Mouse (Mus musculus) heart, adult 18-20 months (tissue): ENCODE measurements around the gene Cfap46. TPM values are rescaled to one million over a fixed set of nuclear protein-coding genes. Genes with fewer than 3 reads are reported as not detected.

Experiments
- DNase-seq, 2 experiments: peaks; one replicate each; pipeline ENCODE4 v3.0.0; 2021 to 2022; ENCODE audit warnings: mixed read lengths in 1 of 2
- long read RNA-seq, 2 experiments: library from polyadenylated mRNA; stranded (forward); transcript quantifications; one replicate each; pipeline ENCODE4 v2.0.0; 2021
- total RNA-seq, 2 experiments: library from RNA; stranded (reverse); gene quantifications; 2 replicates each; pipeline ENCODE4 v1.2.3; 2021

The Cfap46 gene
- under 1 TPM in 1 of 2 experiments, not detected in 1; 0.21 TPM for total RNA-seq
- long read RNA-seq, experiment 1: 0 reads
- long read RNA-seq, experiment 2: 0 reads

- peak; percentile 91 to 92 for DNase-seq
These were observed at the start of gene Cfap46 for GRCm38 (mm10) chr7:139683706-139684552. Cfap46 (minus strand) TSS chr7:139683817.

DNA sequence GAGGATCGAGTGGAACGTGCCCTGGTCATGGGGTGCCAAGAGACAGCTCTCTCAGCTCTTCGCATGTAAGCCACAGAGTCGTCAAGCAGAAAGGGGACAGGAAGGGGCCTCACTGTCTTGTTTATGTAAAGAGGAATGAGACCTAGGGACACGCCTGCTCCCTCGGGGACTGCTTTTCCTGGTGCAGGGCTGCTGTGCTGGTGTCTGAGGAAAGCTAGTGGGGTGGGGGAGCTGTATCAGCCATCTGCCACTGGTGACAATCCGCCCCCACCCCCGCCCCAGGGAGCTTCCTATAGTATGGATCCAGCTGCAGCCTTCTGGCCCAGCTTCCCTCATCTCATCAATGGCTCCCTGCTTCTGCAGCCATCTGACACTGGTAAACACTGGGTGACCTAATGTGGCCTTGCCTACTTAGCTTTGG is 47.7 kb upstream of the Cfap46 start:
- DNase-seq: peak; percentile 18 to 37

GRCm38 (mm10) chr7:139727072-139727471 is 43.5 kb upstream of the Cfap46 start:
- no peak for DNase-seq

DNA sequence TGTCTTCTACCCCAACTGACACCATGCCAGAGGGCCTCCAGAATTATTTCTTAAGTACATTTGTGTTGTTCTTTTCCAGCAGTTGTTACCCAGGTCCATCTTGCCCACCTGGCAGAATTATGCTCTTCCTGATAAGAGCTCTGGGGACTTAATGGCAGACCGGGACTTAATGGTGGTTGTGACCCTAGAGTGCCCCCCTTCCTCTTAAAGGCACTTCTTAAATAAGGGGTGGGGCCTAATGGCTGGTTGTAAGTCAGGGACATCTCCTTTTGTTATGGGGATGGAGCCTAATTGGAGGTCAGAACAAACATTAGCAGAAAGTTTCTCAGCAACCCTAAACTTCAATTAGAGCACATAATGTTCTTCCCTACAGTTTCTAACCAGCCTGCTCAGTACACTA is 42.0 kb upstream of the Cfap46 start:
- DNase-seq: no peak

DNA sequence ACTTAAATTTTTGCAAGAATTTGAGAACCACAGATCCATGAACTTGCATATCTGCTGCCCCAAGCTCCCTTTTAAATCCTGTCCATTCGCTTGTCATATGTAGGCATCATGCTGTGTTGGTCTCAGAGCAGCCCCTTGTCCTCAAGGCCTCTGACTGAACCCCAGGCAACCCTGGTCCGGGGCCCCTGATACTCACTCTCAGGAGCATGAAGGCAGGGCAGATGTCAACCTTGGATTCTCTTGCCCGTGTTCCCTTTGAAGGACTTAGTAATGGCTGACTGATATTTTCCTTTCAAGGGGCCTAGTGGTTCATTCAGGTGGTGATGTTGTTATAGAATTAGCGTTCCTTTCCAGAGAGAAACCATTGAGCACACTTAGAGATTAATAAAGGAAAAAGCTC is 40.4 kb upstream of the Cfap46 start:
- DNase-seq: no peak

DNA sequence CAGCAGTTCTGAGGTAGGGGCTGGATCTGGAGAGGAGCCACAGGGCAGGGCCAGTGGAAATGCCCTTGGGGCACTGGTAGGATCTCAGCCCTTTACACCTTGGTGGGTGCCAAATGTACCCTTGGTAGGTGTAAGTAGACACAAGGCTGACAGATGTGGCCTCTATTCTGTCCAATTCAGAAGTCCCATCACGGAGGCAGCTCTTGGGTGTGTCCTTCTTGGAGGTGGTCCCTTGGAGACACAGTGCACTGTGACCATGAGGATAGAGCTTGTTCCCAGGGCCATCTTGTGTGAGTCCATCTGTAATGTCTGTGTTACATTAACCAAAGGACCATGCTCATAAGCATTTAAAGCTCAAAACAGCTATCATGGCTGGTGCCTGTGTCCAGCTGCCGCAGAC is 37.6 kb upstream of the Cfap46 start:
- DNase-seq: no peak

- no peak for DNase-seq
These were observed 34.2 kb upstream of the Cfap46 start for GRCm38 (mm10) chr7:139717781-139718180.

- DNase-seq: no peak
These were observed 28.2 kb upstream of the Cfap46 start for GRCm38 (mm10) chr7:139711821-139712220.

DNA sequence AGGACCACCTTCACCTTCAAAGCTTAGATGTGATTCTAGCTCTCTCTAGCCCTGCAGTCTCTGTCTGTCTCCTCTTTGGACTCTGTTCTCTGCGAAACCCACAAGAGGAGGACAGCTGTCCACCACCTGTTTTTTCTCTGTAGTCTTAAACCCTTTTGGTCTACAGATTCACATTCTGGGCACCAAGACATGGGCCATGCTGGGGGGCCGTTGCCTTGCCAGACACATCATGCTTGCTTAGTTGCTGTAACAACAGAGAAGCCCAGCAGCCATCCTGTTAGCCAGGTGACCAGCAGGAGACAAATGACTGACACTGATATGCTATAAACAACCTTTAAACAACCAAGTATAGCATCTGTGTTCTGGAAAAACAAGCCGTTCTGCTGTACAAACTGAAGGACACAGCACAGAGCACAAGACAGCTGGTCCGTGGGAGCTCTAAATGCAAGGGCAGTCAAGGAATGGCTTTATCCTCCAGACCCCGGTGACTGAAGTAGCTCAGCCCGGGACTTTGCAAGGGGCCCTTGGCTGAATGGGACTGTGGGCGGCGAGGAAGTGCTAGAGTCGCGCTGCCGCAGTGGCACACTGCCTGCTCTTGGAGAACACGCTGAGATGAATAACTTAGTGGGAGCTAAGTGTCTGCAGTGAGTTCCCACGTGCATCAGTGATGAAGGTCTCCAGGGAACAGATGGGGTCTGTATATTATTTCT is 22.9 kb upstream of the Cfap46 start:
- no peak for DNase-seq

DNA sequence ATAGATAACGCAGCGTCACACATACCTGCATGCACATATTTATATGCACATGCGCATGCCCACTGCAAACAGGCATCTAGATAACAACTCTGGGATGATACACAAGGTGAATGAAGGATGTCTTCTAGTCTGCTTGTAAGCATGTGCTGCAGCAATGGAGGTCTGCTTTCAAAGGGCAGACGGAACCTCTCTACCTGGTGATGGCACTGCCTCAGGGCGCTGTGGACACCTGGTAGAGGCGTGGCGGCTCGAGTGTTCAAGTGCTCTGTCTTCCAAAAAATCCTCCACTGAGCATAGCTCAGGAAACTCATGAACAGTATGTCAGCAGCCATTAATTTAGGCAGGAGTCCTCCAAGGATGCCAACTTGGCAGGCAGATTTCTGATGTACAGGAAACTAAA is 22.2 kb upstream of the Cfap46 start:
- no peak for DNase-seq

DNA sequence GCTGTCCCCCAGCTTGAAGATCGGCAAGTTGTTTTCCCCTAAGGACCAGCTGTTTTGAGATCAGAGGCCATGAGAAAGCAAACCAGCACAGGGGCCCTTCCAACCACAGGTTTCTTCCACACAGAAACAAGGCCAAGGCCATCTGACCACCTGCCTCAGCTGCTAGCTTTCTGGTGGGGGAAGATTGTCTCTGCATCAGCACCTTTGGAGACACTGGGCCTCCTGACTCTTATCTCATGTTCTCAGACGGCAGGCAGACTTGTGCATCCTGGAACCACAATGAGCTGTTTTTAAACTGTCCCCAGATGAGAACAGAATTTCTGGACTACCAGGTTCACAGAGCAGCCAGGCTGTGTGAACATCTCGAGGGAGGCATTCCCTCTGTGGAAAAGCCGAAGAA is 21.5 kb upstream of the Cfap46 start:
- DNase-seq: no peak

GRCm38 (mm10) chr7:139703826-139704199 is 20.2 kb upstream of the Cfap46 start:
- no peak for DNase-seq

DNA sequence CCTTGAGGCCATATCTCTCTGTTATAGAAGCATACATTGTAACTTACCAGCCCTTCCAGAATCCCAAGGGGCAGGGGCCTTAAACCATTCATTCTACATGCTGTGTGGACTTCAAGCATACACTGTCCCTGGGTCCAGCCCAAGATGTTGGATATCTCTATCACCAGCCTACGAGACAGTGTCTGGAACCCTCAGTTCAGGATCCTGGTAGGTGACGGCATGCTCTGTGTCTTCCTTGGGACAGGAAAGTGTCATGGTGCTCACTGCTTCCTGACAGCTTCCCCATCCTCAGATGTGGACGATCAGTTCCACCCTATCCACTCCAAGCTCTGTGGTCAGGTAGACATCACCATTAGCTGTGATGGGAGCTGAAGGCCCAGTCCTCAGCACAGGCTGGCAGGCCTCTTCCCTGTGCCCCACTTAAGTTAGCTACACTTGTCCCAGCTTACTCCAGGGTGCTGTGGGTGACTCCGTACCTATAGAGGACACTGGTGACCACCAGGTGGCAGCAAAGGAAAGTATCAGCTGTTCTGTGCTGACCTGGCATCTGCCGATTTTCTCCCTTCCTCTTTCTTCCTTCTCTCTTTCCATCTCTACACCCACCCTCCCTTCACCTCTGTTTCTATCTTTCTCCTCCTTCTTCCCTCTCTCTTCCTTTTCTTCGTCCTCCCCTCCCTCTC is 19.7 kb upstream of the Cfap46 start:
- DNase-seq: peak; percentile 62 to 89

DNA sequence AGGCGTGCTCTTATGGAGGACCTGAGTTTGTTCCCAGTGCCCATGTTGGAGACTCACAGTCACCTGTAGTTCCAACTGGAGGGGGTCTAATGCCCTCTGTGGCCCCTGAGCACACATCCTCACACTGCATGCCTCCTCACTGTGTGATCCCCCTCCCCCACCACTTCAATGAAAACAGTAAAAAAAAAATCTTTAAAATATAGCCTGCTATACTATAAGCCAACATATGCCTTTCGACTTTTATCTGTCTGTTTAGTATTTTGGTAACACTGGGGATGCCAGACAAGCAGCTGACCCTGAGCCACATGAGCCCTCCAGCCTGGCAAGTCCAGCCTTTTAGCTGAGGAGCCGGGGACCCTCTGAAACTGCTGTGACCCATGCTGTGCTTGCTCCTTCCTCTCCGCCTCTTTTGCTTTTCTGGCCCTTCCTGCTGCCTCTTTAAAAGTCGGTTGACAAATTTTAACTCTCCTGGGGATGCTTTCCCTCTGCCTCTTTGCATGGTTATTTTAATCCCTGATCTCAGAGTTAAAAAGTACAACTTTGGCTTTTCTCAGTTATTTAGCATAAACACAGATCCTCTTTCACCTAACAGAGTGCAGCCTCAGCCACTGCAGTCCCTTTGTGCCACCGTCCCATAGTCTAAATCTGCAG is 18.2 kb upstream of the Cfap46 start:
- DNase-seq: no peak

DNA sequence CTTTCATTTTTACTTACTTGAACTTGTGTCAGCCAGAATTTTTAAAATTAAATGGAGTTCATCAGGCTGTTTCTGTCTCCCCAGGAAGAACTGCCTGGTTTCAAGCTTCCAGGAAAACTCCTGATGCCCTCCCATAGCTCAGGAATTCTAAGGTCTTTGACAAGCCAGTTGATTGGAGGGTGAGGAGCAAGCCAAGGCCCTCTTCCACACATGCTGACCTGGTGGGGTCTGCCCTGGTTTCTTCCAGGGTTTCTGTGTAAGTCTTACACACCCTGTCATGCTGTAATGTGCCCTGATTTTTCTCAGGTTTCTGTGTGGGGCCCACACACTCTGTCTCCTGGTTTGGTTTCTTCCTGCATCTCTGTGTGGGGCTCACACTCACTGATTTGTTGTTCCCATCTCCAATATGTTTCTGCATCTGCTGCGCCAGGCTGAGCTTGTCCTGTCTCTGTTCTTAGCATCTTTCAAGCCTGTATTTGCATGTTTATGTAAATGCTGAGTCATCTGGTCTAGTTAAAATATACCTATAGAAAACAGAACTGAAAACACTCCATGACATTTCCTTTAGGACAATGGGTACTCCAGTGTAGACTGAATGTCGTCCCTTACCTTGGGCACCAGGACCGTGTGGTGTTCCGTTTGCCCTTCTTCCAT is 9.2 kb upstream of the Cfap46 start:
- DNase-seq: no peak

GRCm38 (mm10) chr7:139692211-139692610 is 8.6 kb upstream of the Cfap46 start:
- DNase-seq: no peak

DNA sequence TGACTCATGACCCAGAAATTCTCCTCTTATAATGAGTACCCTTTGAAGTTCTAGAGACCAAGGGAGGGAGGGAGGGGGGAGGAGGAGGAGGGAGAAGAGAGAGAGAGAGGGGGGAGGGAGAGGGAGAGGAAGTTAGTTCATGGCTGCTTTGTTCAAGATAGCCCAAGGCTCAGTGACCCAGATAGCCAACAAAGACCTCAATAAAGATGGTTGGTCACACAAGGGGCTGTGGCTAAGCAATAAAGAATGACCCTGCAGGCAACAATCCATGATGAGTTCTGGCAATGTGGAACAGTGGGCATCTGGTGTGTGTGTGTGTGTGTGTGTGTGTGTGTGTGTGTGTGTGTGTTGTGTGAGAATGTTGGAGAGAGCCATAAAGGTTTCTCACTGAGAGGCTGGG is 1.7 kb upstream of the Cfap46 start:
- no peak for DNase-seq

DNA sequence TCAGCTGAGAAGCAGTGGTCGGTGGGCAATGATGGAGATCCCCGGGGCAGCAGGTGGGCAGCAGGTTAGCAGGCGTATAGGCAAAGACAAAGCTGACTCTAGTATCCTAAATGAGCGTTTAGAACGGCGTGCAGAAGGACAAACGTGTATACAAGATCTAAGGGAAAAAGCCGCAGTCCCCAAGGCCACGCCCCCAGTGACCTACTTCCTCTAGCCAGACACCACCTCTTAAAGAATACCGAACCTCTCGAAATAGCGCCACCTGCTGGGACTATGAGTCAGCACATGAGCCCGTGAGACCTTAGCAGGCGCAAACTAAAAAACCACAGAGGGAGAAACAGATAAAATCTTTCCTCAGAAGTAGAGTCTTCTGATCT is 924 bp upstream of the Cfap46 start:
- peak; percentile 94 to 96 for DNase-seq

GRCm38 (mm10) chr7:139681921-139682598 is 1.6 kb downstream of the Cfap46 start:
- no peak for DNase-seq

DNA sequence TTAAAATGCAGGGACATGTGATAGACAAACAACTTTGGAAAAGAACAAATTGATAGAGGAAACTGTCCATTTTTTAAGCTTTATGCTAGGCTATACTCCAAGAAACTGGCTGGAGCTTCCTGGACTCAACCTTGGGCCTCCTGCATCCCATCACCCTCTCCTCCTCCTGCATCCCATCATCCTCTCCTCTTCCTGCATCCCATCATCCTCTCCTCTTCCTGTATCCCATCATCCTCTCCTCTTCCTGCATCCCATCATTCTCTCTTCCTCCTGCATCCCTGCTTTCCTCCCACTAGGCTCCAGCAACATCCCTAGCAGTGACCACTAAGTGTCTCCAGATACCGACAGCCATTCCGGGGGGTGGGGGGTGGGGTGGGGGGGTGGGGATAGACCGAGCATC is 7.2 kb downstream of the Cfap46 start:
- no peak for DNase-seq

GRCm38 (mm10) chr7:139666871-139667270 is 16.7 kb downstream of the Cfap46 start:
- no peak for DNase-seq
